20 mouse cellular contexts compared by ENCODE assay signal in the genomic region with DNA sequence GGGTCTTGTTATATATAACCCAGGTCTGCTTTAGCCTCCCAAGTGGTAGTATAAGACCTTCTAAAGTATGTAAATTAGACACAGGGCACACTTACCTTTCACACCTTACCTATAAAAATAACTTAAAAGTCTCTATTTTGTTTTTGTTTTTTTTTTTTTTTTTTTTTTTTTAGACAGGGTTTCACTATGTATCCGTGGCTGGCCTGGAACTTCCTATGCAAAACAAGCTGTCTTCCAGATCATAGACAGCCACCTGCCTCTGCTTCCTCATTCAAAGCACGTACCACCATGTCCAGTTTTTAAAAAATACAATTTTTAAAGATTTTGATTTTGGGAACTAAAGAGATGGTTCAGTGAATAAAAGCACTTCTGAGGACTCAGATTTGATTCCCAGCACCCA. TPM values are rescaled to one million over a fixed set of nuclear protein-coding genes. Genes with fewer than 3 reads are reported as not detected.
A peak's percentile ranks its signal among the peaks of the same experiment; 100 is the strongest.
DNase-seq lines count a peak whose midpoint lies in the region; ATAC-seq and TF ChIP-seq lines count a peak whose summit lies in the region.
"Had no signal": no experiment of that assay in that cellular context is flagged by ENCODE, and none has a peak within 500 bp of the region (broad histone marks: within the 10 kb centered on the region; RNA-seq: fewer than 3 reads in every experiment).

No protein-coding gene starts in this region.

- H3K79me2 ChIP-seq in CH12.LX (replicated peaks; ENCODE audit: control insufficient read depth, extremely low read depth, insufficient read depth, poor library complexity, severe bottlenecking) = no peaks in the 10 kb centered on the region

- H3K27ac ChIP-seq in heart, embryonic 12.5 days (ENCODE audit: poor library complexity, severe bottlenecking) = peak overlapping the region; percentile 88; the same call in 1 of the 2 replicates
- H3K27ac ChIP-seq in CH12.LX (ENCODE audit: insufficient read depth, low read depth) = no peak overlapping the region
- H3K27ac ChIP-seq: embryonic facial prominence, embryonic 10.5 days; embryonic facial prominence, embryonic 12.5 days; forebrain, embryonic 13.5 days; forebrain, embryonic 15.5 days had no signal

- H3K36me3 ChIP-seq in heart, embryonic 12.5 days = peaks cover 31% of the 10 kb centered on the region
- peaks cover 21 to 30% of the 10 kb centered on the region in 2 experiments for H3K36me3 ChIP-seq in CH12.LX (replicated peaks in 1 of 2; ENCODE audit: control insufficient read depth in 1 of 2, insufficient read depth in 1 of 2, low read length in 1 of 2)

- H3K9ac ChIP-seq in heart, embryonic 12.5 days = no peak overlapping the region
- no peak overlapping the region for H3K9ac ChIP-seq in CH12.LX (ENCODE audit: insufficient read depth, low read depth)
- H3K9ac ChIP-seq: embryonic facial prominence, embryonic 12.5 days; forebrain, embryonic 13.5 days; forebrain, embryonic 15.5 days; forebrain, postnatal 0 days had no signal

- 80% methylated on average over 2 of the region's 2 CpGs for WGBS in heart, embryonic 12.5 days

- in situ Hi-C loops in CH12.LX (cut with MboI; ENCODE audit: low pct_ligation_motif_present, low pct_unique_long_range_greater_than_20kb, low sequenced_read_pairs) = no loop called here

- H3K27me3 ChIP-seq in heart, embryonic 12.5 days (replicated peaks) = no peaks in the 10 kb centered on the region
- no peaks in the 10 kb centered on the region for H3K27me3 ChIP-seq in CH12.LX (replicated peaks)
- H3K27me3 ChIP-seq: embryonic facial prominence, embryonic 12.5 days; forebrain, embryonic 13.5 days; forebrain, embryonic 15.5 days had no signal

- no peak for TF ChIP-seq RAD21 in CH12.LX (IDR thresholded peaks at IDR 0.05; ENCODE audit: low read depth, low read length)

- TF ChIP-seq CTCF in CH12.LX (conservative IDR thresholded peaks at IDR 0.05 in 1 of 2, IDR thresholded peaks at IDR 0.05 in 1 of 2; ENCODE audit: low read depth in 2 of 2, low read length in 2 of 2) = no peak

- no peak for ATAC-seq in heart, embryonic 12.5 days (ENCODE audit: insufficient number of reproducible peaks, low FRiP score)
- ATAC-seq: forebrain, embryonic 13.5 days; forebrain, embryonic 15.5 days; forebrain, postnatal 0 days had no signal

- no peak for TF ChIP-seq POLR2A in CH12.LX (IDR thresholded peaks at IDR 0.05; ENCODE audit: low read depth, low read length)

- H3K4me3 ChIP-seq in heart, embryonic 12.5 days = no peak overlapping the region
- H3K4me3 ChIP-seq in CH12.LX (replicated peaks in 1 of 3; ENCODE audit: low read depth in 2 of 3, low read length in 2 of 3, poor library complexity in 1 of 3) = no peak overlapping the region
- H3K4me3 ChIP-seq: embryonic facial prominence, embryonic 10.5 days; embryonic facial prominence, embryonic 12.5 days; forebrain, embryonic 13.5 days; forebrain, embryonic 15.5 days had no signal

- H3K4me2 ChIP-seq in heart, embryonic 12.5 days = no peak overlapping the region
- H3K4me2 ChIP-seq in CH12.LX (ENCODE audit: insufficient read depth, low read depth, poor library complexity, severe bottlenecking) = no peak overlapping the region
- H3K4me2 ChIP-seq: embryonic facial prominence, embryonic 12.5 days; forebrain, embryonic 13.5 days; forebrain, embryonic 15.5 days had no signal

- H3K4me1 ChIP-seq in heart, embryonic 12.5 days (replicated peaks) = peaks cover 35% of the 10 kb centered on the region
- H3K4me1 ChIP-seq in CH12.LX (ENCODE audit: control insufficient read depth in 1 of 2, insufficient read depth in 2 of 2) = peaks cover 14 to 44% of the 10 kb centered on the region in 2 experiments
- H3K4me1 ChIP-seq: forebrain, embryonic 13.5 days; forebrain, embryonic 15.5 days had no signal

- DNase-seq in heart, adult 9 months (ENCODE audit: low spot score in 2 of 2) = no peak
- DNase-seq in A20 (ENCODE audit: low read depth, low spot score) (peak; percentile 87), CH12.LX (ENCODE audit: extremely low read depth) (peak; percentile 56)
- DNase-seq in frontal cortex, adult 2 months (ENCODE audit: extremely low spot score in 1 of 2, low spot score in 1 of 2) = no peak
- DNase-seq in layer of hippocampus, adult 18-20 months (ENCODE audit: low spot score in 2 of 2) = no peak
- DNase-seq: adrenal gland, adult 8-10 months; adrenal gland, postnatal 14 days; adrenal gland, postnatal 36 days; B cell, adult 2 months; cerebellum, adult 11-12 months; cerebellum, adult 2 months; cerebellum, adult 9-10 months; cerebellum, postnatal 10 days; cerebellum, postnatal 25 days; forebrain, postnatal 0 days had no signal

- dilution Hi-C loops in CH12.LX (cut with MboI; ENCODE audit: extremely low pct_ligation_motif_present, extremely low pct_unique_long_range_greater_than_20kb, low sequenced_read_pairs) = no loop called here

- no peak for TF ChIP-seq EP300 in CH12.LX (IDR thresholded peaks at IDR 0.05; ENCODE audit: low read length)

- H3K9me3 ChIP-seq in heart, embryonic 12.5 days (replicated peaks) = peaks cover 6% of the 10 kb centered on the region; the same call in 1 of the 2 replicates
- peaks cover 7% of the 10 kb centered on the region for H3K9me3 ChIP-seq in CH12.LX (replicated peaks; ENCODE audit: low read length)
- H3K9me3 ChIP-seq: forebrain, embryonic 13.5 days had no signal

TF ChIP-seq in CH12.LX, 34 proteins besides CTCF, POLR2A, EP300 and RAD21:
- peak; percentile 95 for TF ChIP-seq ZNF384 (IDR thresholded peaks at IDR 0.05; ENCODE audit: low read depth, low read length)
- no peak for TF ChIP-seq ELF1 (IDR thresholded peaks at IDR 0.05; ENCODE audit: low read depth, low read length)

RNA-seq across cellular contexts. Expression of gene 4931406P16Rik, which starts 23.9 kb away (rescaled TPM):
- polyA plus RNA-seq in heart, embryonic 12.5 days (2016; fragmentation: Nextera tagmentation; extraction: Ambion mirVana) = 50.3 and 53.7 TPM in 2 replicates
- total RNA-seq in CH12.LX (2012; rRNA removed) (9.0 and 10.0 TPM in 2 replicates), CH12.LX (2014; rRNA removed) (11.7 and 11.8 TPM in 2 replicates)
- 10.2 and 15.6 TPM in 2 replicates for polyA plus RNA-seq in CH12.LX (2012; ENCODE audit: insufficient read length, low read depth)
- 26.9 and 32.3 TPM in 2 replicates for polyA plus RNA-seq in frontal cortex, adult 2 months (2012; rRNA removed)
- 10 to 100 TPM; 31.9 to 33.6 TPM for total RNA-seq in layer of hippocampus, adult 18-20 months (2021)

RNA-seq across cellular contexts. Expression of gene Lsm14a, which starts 55.8 kb away (rescaled TPM):
- 80.3 and 82.9 TPM in 2 replicates for polyA plus RNA-seq in heart, embryonic 12.5 days (2016; fragmentation: Nextera tagmentation; extraction: Ambion mirVana)
- total RNA-seq in CH12.LX (2012; rRNA removed) (45.2 and 53.7 TPM in 2 replicates), CH12.LX (2014; rRNA removed) (80.7 and 90.0 TPM in 2 replicates)
- 193 and 203 TPM in 2 replicates for polyA plus RNA-seq in CH12.LX (2012; ENCODE audit: insufficient read length, low read depth)
- 49.2 and 49.5 TPM in 2 replicates for polyA plus RNA-seq in frontal cortex, adult 2 months (2012; rRNA removed)
- 10 to 100 TPM; 89.8 to 94.0 TPM for total RNA-seq in layer of hippocampus, adult 18-20 months (2021)

Comparison
In these comparisons a context has a peak if more than half of its experiments do, and no peak if none do; other contexts are left out.
1. DNase-seq: peak in A20 (single experiment) and CH12.LX (single experiment); none in heart, adult 9 months (0 of 2), frontal cortex, adult 2 months (0 of 2) and layer of hippocampus, adult 18-20 months (0 of 2).